8 mouse cellular contexts compared by ENCODE assay signal in the genomic region with DNA sequence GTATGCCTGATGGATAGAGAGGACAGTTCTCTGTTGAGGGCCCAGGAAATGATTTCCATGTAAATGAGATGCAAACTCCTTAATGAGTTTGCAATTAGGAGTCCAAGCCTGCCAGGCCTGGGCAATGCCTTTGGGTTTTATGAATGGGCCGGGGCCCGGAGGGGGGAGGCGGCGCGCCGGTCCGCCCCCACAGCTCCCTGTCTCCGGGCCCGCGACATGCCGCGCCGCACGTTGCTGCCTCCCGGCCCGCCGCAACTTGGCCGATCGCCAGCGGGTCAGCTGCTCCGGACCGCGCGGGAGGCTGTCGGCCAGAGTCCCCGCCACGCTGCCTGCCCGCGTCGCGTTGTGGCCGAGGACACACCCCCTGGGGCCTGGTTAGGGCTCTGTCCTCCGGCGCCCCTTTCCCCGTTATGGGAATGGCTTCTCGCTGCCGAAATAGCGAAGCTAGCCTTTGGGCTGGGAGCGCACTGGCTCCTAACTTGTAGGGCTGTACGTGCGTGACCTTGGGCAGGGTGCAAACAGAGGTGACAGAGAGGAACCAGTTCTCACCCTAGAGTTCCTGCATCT. TPM values are rescaled to one million over a fixed set of nuclear protein-coding genes. Genes with fewer than 3 reads are reported as not detected.
DNase-seq lines count a peak whose midpoint lies in the region; ATAC-seq lines count a peak whose summit lies in the region.

A gene (minus strand): TSS at position 110 of the 567 bp plus-strand sequence.

- no peaks in the 10 kb centered on the region for H3K36me3 ChIP-seq in erythroblast, embryonic 14.5 days (ENCODE audit: control insufficient read depth)
- H3K36me3 ChIP-seq in intestine, embryonic 15.5 days, result no peaks in the 10 kb centered on the region
- no peaks in the 10 kb centered on the region for H3K36me3 ChIP-seq in midbrain, embryonic 15.5 days (replicated peaks)

- ATAC-seq in erythroblast, adult 5-6 weeks (replicated peaks; ENCODE audit: low FRiP score, poor library complexity, severe bottlenecking), result no peak
- peak; percentile 26 for ATAC-seq in intestine, embryonic 15.5 days
- ATAC-seq in midbrain, embryonic 15.5 days (replicated peaks), result no peak
- ATAC-seq in megakaryocyte-erythroid progenitor cell, adult 5-6 weeks (replicated peaks; ENCODE audit: low FRiP score, low TSS enrichment, poor library complexity, severe bottlenecking), result no peak

- peak within 1 kb of the TSS; percentile 10 for H3K4me3 ChIP-seq in erythroblast, embryonic 14.5 days (replicated peaks)
- H3K4me3 ChIP-seq in intestine, embryonic 15.5 days (replicated peaks), result peak within 1 kb of the TSS; percentile 34
- peak within 1 kb of the TSS; percentile 32 for H3K4me3 ChIP-seq in midbrain, embryonic 15.5 days

- H3K4me1 ChIP-seq in erythroblast, embryonic 14.5 days (ENCODE audit: control insufficient read depth), result peaks cover 45% of the 10 kb centered on the region
- peaks cover 43% of the 10 kb centered on the region for H3K4me1 ChIP-seq in intestine, embryonic 15.5 days (replicated peaks)
- peaks cover 39% of the 10 kb centered on the region for H3K4me1 ChIP-seq in midbrain, embryonic 15.5 days

- H3K27ac ChIP-seq in intestine, embryonic 15.5 days, result peak within 1 kb of the TSS; percentile 94; the same call in 1 of the 2 replicates
- H3K27ac ChIP-seq in midbrain, embryonic 15.5 days, result peak within 1 kb of the TSS; percentile 54

- peak; percentile 82 for DNase-seq in cerebellum, adult 9-11 months
- peak; percentile 75 to 76 for DNase-seq in frontal cortex, postnatal 36 days (ENCODE audit: low spot score in 2 of 2)
- DNase-seq in left cerebral cortex, postnatal 36 days (ENCODE audit: low spot score in 2 of 2), result peak; percentile 68

- H3K9me3 ChIP-seq in erythroblast, embryonic 14.5 days (ENCODE audit: control insufficient read depth, low read length), result no peaks in the 10 kb centered on the region
- no peaks in the 10 kb centered on the region for H3K9me3 ChIP-seq in intestine, embryonic 15.5 days
- no peaks in the 10 kb centered on the region for H3K9me3 ChIP-seq in midbrain, embryonic 15.5 days

- intact Hi-C loops in left cerebral cortex, postnatal 36 days (cut with DNase I), result loop anchor here (10.0 kb wide), 1 partner anchor 431 kb away; a partner anchor contains a TSS

- peaks cover 36% of the 10 kb centered on the region for H3K27me3 ChIP-seq in erythroblast, embryonic 14.5 days (ENCODE audit: control insufficient read depth)
- H3K27me3 ChIP-seq in intestine, embryonic 15.5 days (replicated peaks), result 0 out of 2 replicates have a peak, but pooled peaks cover 7% of the 10 kb centered on the region
- 0 out of 2 replicates have a peak, but pooled peaks cover 7% of the 10 kb centered on the region for H3K27me3 ChIP-seq in midbrain, embryonic 15.5 days (replicated peaks)

- peak within 1 kb of the TSS; percentile 52 for H3K9ac ChIP-seq in intestine, embryonic 15.5 days
- H3K9ac ChIP-seq in midbrain, embryonic 15.5 days, result peak within 1 kb of the TSS; percentile 41

- WGBS in intestine, embryonic 15.5 days, result 2% methylated on average over 33 of the region's 41 CpGs
- WGBS in midbrain, embryonic 15.5 days, result under 1% methylated on average over 41 of the region's 41 CpGs

- peak within 1 kb of the TSS; percentile 82 for H3K4me2 ChIP-seq in intestine, embryonic 15.5 days (replicated peaks)
- H3K4me2 ChIP-seq in midbrain, embryonic 15.5 days, result peak within 1 kb of the TSS; percentile 79

RNA-seq across cellular contexts. Expression of the gene that starts here (rescaled TPM):
- not detected in 2 replicates for polyA plus RNA-seq in erythroblast, embryonic 14.5 days (2012)
- not detected in 2 replicates for total RNA-seq in erythroblast, adult 5-6 weeks (2015; ENCODE audit: low replicate concordance)
- total RNA-seq in erythroblast, adult 5-6 weeks (2017; ENCODE audit: low replicate concordance), result not detected in 2 replicates
- polyA plus RNA-seq in intestine, embryonic 15.5 days (2015; fragmentation: Nextera tagmentation; extraction: Ambion mirVana), result 0.52 TPM in 1 of 2 replicates, not detected in the other
- total RNA-seq in left cerebral cortex, postnatal 36 days (2021), result not detected
- 0.61 TPM in 1 of 2 replicates, not detected in the other for polyA plus RNA-seq in midbrain, embryonic 15.5 days (2015; fragmentation: Nextera tagmentation; extraction: Ambion mirVana)
- total RNA-seq in megakaryocyte-erythroid progenitor cell, adult 5-6 weeks (2014; fragmentation: Nextera tagmentation), result not detected in 2 replicates
- total RNA-seq in megakaryocyte-erythroid progenitor cell, adult 5-6 weeks (2017), result not detected in 2 replicates

Comparison
In these comparisons a context has a peak if more than half of its experiments do, and no peak if none do; other contexts are left out.
1. Peak in ATAC-seq, H3K4me3 ChIP-seq, H3K27ac ChIP-seq, H3K9ac ChIP-seq and H3K4me2 ChIP-seq in intestine, embryonic 15.5 days; RNA of the gene not detected or under 1 TPM.
2. Peak in DNase-seq in left cerebral cortex, postnatal 36 days; RNA of the gene not detected or under 1 TPM.